In genomic region chr9:109096856-109097255, GRCm38 (mm10) we compare ENCODE assay signal across 8 mouse cellular contexts. TPM values are rescaled to one million over a fixed set of nuclear protein-coding genes. Genes with fewer than 3 reads are reported as not detected.
A peak's percentile ranks its signal among the peaks of the same experiment; 100 is the strongest.
DNase-seq lines count a peak whose midpoint lies in the region; ATAC-seq and TF ChIP-seq lines count a peak whose summit lies in the region.

No protein-coding gene starts in this region.

- no peak for ATAC-seq in forebrain, embryonic 16.5 days
- ATAC-seq in liver, embryonic 12.5 days = no peak
- ATAC-seq in neural tube, embryonic 15.5 days (ENCODE audit: low FRiP score) = no peak

- no peak for TF ChIP-seq CTCF in layer of hippocampus, adult 2 months (conservative IDR thresholded peaks at IDR 0.05)

- H3K9ac ChIP-seq in forebrain, embryonic 16.5 days (replicated peaks; ENCODE audit: low read depth, low read length) = peak overlapping the region; percentile 93
- peak overlapping the region; percentile 4 for H3K9ac ChIP-seq in liver, embryonic 12.5 days
- H3K9ac ChIP-seq in neural tube, embryonic 15.5 days (replicated peaks) = peak overlapping the region; percentile 79

- DNase-seq in layer of hippocampus, adult 2 months (ENCODE audit: low spot score in 2 of 2) = no peak
- DNase-seq in layer of hippocampus, postnatal 10 days (ENCODE audit: low spot score in 2 of 2) = no peak
- DNase-seq in cerebellum, postnatal 25 days = no peak
- DNase-seq in spleen, postnatal 10 days (ENCODE audit: low spot score in 2 of 2) = no peak
- DNase-seq in left cerebral cortex, adult 11 months (ENCODE audit: low spot score) = no peak

- 9% methylated on average over 6 of the region's 6 CpGs for WGBS in forebrain, embryonic 16.5 days
- 59% methylated on average over 6 of the region's 6 CpGs for WGBS in liver, embryonic 12.5 days (ENCODE audit: insufficient replicate concordance)
- WGBS in neural tube, embryonic 15.5 days = 7% methylated on average over 6 of the region's 6 CpGs

- H3K4me2 ChIP-seq in forebrain, embryonic 16.5 days (ENCODE audit: low read length) = peak overlapping the region; percentile 95
- peak overlapping the region; percentile 74 for H3K4me2 ChIP-seq in liver, embryonic 12.5 days
- peak overlapping the region; percentile 71 for H3K4me2 ChIP-seq in neural tube, embryonic 15.5 days

- no peaks in the 10 kb centered on the region for H3K9me3 ChIP-seq in forebrain, embryonic 16.5 days (ENCODE audit: control insufficient read depth, low read length)
- no peaks in the 10 kb centered on the region for H3K9me3 ChIP-seq in liver, embryonic 12.5 days (replicated peaks)
- no peaks in the 10 kb centered on the region for H3K9me3 ChIP-seq in neural tube, embryonic 15.5 days (replicated peaks)

- H3K27me3 ChIP-seq in forebrain, embryonic 16.5 days (replicated peaks; ENCODE audit: control insufficient read depth, insufficient read depth, low read length) = no peaks in the 10 kb centered on the region
- peaks cover 67% of the 10 kb centered on the region for H3K27me3 ChIP-seq in liver, embryonic 12.5 days (replicated peaks)
- H3K27me3 ChIP-seq in neural tube, embryonic 15.5 days (replicated peaks) = no peaks in the 10 kb centered on the region

- peak overlapping the region; percentile 83 for H3K4me3 ChIP-seq in layer of hippocampus, adult 2 months
- peak overlapping the region; percentile 70 for H3K4me3 ChIP-seq in forebrain, embryonic 16.5 days (replicated peaks; ENCODE audit: low read length)
- peak overlapping the region; percentile 60 for H3K4me3 ChIP-seq in liver, embryonic 12.5 days
- H3K4me3 ChIP-seq in neural tube, embryonic 15.5 days (replicated peaks) = peak overlapping the region; percentile 82

- peaks cover 46% of the 10 kb centered on the region for H3K4me1 ChIP-seq in forebrain, embryonic 16.5 days (replicated peaks; ENCODE audit: control insufficient read depth, insufficient read depth, low read length)
- peaks cover 48% of the 10 kb centered on the region for H3K4me1 ChIP-seq in liver, embryonic 12.5 days
- H3K4me1 ChIP-seq in neural tube, embryonic 15.5 days = peaks cover 63% of the 10 kb centered on the region

- peak overlapping the region; percentile 91 for H3K27ac ChIP-seq in layer of hippocampus, adult 2 months
- peak overlapping the region; percentile 100 for H3K27ac ChIP-seq in forebrain, embryonic 16.5 days (ENCODE audit: low read length)
- peak overlapping the region; percentile 84; the same call in 1 of the 2 replicates for H3K27ac ChIP-seq in liver, embryonic 12.5 days
- H3K27ac ChIP-seq in neural tube, embryonic 15.5 days (replicated peaks) = peak overlapping the region; percentile 97

- H3K36me3 ChIP-seq in forebrain, embryonic 16.5 days (ENCODE audit: control insufficient read depth, insufficient read depth) = 0 out of 2 replicates have a peak, but pooled peaks cover 2% of the 10 kb centered on the region
- H3K36me3 ChIP-seq in liver, embryonic 12.5 days = peaks cover 22% of the 10 kb centered on the region
- H3K36me3 ChIP-seq in neural tube, embryonic 15.5 days = peaks cover 4% of the 10 kb centered on the region; the same call in 1 of the 2 replicates

RNA-seq across cellular contexts. Expression of gene Plxnb1, which starts 1.7 kb away (rescaled TPM):
- total RNA-seq in layer of hippocampus, adult 2 months (2021) = 10 to 100 TPM; 84.4 to 92.7 TPM
- total RNA-seq in layer of hippocampus, postnatal 10 days (2021) = 10 to 100 TPM; 87.8 to 89.8 TPM
- 18.6 and 22.1 TPM in 2 replicates for polyA plus RNA-seq in forebrain, embryonic 16.5 days (2015; fragmentation: Nextera tagmentation; extraction: Ambion mirVana)
- polyA plus RNA-seq in liver, embryonic 12.5 days (2016; fragmentation: Nextera tagmentation; extraction: Ambion mirVana) = 4.9 TPM in 2 replicates
- polyA plus RNA-seq in neural tube, embryonic 15.5 days (2015; fragmentation: Nextera tagmentation; extraction: Ambion mirVana) = 11.6 and 13.7 TPM in 2 replicates

RNA-seq across cellular contexts. Expression of gene Tma7, which starts 14.5 kb away (rescaled TPM):
- 100 to 1,000 TPM; 295 to 309 TPM for total RNA-seq in layer of hippocampus, adult 2 months (2021)
- 100 to 1,000 TPM; 331 to 333 TPM for total RNA-seq in layer of hippocampus, postnatal 10 days (2021)
- 505 and 526 TPM in 2 replicates for polyA plus RNA-seq in forebrain, embryonic 16.5 days (2015; fragmentation: Nextera tagmentation; extraction: Ambion mirVana)
- polyA plus RNA-seq in liver, embryonic 12.5 days (2016; fragmentation: Nextera tagmentation; extraction: Ambion mirVana) = 522 and 538 TPM in 2 replicates
- polyA plus RNA-seq in neural tube, embryonic 15.5 days (2015; fragmentation: Nextera tagmentation; extraction: Ambion mirVana) = 678 and 752 TPM in 2 replicates

RNA-seq across cellular contexts. Expression of gene Ccdc51, which starts 14.6 kb away (rescaled TPM):
- total RNA-seq in layer of hippocampus, adult 2 months (2021) = 1 to 10 TPM; 7.6 to 8.1 TPM
- total RNA-seq in layer of hippocampus, postnatal 10 days (2021) = 1 to 10 TPM; 6.1 to 7.3 TPM
- polyA plus RNA-seq in forebrain, embryonic 16.5 days (2015; fragmentation: Nextera tagmentation; extraction: Ambion mirVana) = 16.9 and 17.5 TPM in 2 replicates
- 14.5 and 15.3 TPM in 2 replicates for polyA plus RNA-seq in liver, embryonic 12.5 days (2016; fragmentation: Nextera tagmentation; extraction: Ambion mirVana)
- 12.2 and 13.7 TPM in 2 replicates for polyA plus RNA-seq in neural tube, embryonic 15.5 days (2015; fragmentation: Nextera tagmentation; extraction: Ambion mirVana)

RNA-seq across cellular contexts. Expression of gene Atrip, which starts 22.9 kb away (rescaled TPM):
- 10 to 100 TPM; 25.0 to 31.9 TPM for total RNA-seq in layer of hippocampus, adult 2 months (2021)
- total RNA-seq in layer of hippocampus, postnatal 10 days (2021) = 10 to 100 TPM; 28.5 to 29.9 TPM
- 36.0 and 38.3 TPM in 2 replicates for polyA plus RNA-seq in forebrain, embryonic 16.5 days (2015; fragmentation: Nextera tagmentation; extraction: Ambion mirVana)
- 18.6 and 19.4 TPM in 2 replicates for polyA plus RNA-seq in liver, embryonic 12.5 days (2016; fragmentation: Nextera tagmentation; extraction: Ambion mirVana)
- polyA plus RNA-seq in neural tube, embryonic 15.5 days (2015; fragmentation: Nextera tagmentation; extraction: Ambion mirVana) = 32.8 TPM in 2 replicates

RNA-seq across cellular contexts. Expression of gene Trex1, which starts 37.3 kb away (rescaled TPM):
- 10 to 100 TPM; 12.9 to 15.4 TPM for total RNA-seq in layer of hippocampus, adult 2 months (2021)
- total RNA-seq in layer of hippocampus, postnatal 10 days (2021) = 10 to 100 TPM; 11.9 to 13.2 TPM
- 16.1 and 17.9 TPM in 2 replicates for polyA plus RNA-seq in forebrain, embryonic 16.5 days (2015; fragmentation: Nextera tagmentation; extraction: Ambion mirVana)
- polyA plus RNA-seq in liver, embryonic 12.5 days (2016; fragmentation: Nextera tagmentation; extraction: Ambion mirVana) = 8.8 and 9.1 TPM in 2 replicates
- 13.9 and 15.6 TPM in 2 replicates for polyA plus RNA-seq in neural tube, embryonic 15.5 days (2015; fragmentation: Nextera tagmentation; extraction: Ambion mirVana)

Comparison
In these comparisons a context has a peak if more than half of its experiments do, and no peak if none do; other contexts are left out.
1. H3K9ac ChIP-seq: peak in every context shown above with its lines; median percentile 93 in forebrain, embryonic 16.5 days; 79 in neural tube, embryonic 15.5 days; 4 in liver, embryonic 12.5 days.